Mouse (Mus musculus): Measurements from ENCODE around the gene BC049715.
"Not testable (repeated sequence)": the region's sequence is repeated elsewhere in the genome, so short reads cannot be mapped to it uniquely, and the experiment has no call there.

BC049715 gene

DNA sequence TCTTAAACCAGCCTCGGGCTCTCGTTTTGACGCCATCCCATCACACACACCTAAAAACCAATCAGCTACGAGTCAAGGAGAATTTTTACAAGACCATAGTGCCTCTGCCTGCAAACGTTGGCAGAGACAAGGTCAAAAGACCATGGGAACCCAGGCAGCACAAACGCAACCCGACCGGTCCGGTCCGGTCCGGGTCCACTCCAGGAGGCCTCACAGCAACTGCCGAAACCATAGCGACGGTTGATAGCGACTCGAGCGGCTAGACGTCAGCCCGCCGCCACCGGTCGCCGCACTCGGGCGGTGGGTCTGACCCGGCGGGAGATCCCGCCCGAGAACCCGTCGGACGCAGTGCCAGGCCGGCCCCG, at the start of gene BC049715:
Gene BC049715 (plus strand): TSS at position 111 of the 365 bp plus-strand sequence.
- ATAC-seq (ENCODE audit: insufficient number of reproducible peaks, low FRiP score, low TSS enrichment), result 0 out of 2 replicates have a peak, but pooled peaks have one; percentile 4

DNA sequence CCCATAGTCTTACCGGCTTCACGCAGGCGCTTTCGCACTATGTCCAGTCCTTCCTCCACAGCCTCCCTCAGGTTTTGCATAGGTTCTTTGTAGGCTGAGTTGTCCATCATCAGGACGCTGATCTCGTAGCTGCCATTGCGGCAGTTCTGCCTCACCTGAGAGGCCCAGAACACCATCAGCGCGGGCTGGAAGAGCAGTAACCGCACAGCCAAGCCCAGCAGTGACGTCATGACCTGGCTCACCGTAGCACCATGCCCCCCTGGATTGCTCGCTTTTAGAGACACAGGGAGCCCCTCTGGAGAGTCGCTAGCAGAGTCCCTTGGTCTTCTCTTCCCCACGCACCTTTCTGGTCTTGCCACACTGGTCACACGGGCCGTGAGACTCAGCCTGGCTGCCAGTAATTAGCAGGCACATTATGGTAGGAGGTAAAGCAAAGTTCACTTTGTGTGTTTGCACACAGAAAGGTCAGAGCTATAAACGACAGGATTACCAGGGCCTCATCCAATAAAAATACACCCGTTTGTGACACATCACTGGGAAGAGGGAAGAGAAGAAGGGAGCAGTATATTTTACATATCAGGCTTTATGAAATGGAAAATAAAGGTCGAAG, 45.9 kb upstream of the BC049715 start, which contains the start of gene Gucy2c:
Gene Gucy2c (minus strand): TSS at position 389 of the 610 bp plus-strand sequence.
- ATAC-seq (ENCODE audit: insufficient number of reproducible peaks, low FRiP score, low TSS enrichment), result no peak

GRCm38 (mm10) chr6:136782146-136782545, 45.3 kb upstream of the BC049715 start:
- ATAC-seq (ENCODE audit: insufficient number of reproducible peaks, low FRiP score, low TSS enrichment), result no peak

- no peak for ATAC-seq (ENCODE audit: insufficient number of reproducible peaks, low FRiP score, low TSS enrichment)
Observed at GRCm38 (mm10) chr6:136782761-136783160, 44.7 kb upstream of the BC049715 start.

DNA sequence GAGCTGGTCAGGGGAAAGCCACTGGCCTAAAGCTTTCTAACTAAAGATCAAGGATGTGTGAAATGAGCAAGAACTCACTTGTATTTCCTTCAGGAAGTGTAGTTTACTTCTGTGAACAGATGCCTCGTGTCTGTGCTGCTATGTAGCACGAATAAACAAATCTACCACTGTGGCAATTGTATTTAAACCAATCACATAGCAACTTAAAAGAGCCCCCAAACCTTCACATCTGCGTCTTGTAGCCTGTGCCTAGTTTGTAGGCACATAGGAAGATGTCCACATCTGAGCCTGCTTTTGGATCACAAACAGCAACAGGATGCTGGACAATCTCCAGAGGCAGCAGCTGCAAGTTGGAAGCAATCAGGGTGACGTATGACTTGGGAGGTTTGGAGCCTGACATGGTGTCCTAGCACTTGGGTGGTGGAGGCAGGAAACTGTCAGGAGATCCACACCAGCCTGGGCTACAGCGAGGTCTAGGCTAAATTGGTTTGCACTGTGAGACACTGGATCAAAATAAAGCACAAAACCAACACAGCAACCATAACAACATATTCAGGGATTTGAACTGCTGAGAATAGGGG, 37.9 kb upstream of the BC049715 start:
- no peak for ATAC-seq (ENCODE audit: insufficient number of reproducible peaks, low FRiP score, low TSS enrichment)

GRCm38 (mm10) chr6:136792884-136793758, 34.3 kb upstream of the BC049715 start:
- ATAC-seq (ENCODE audit: insufficient number of reproducible peaks, low FRiP score, low TSS enrichment), result no peak

GRCm38 (mm10) chr6:136793831-136794525, 33.4 kb upstream of the BC049715 start:
- no peak for ATAC-seq (ENCODE audit: insufficient number of reproducible peaks, low FRiP score, low TSS enrichment)

- no peak for ATAC-seq (ENCODE audit: insufficient number of reproducible peaks, low FRiP score, low TSS enrichment)
Observed at GRCm38 (mm10) chr6:136795110-136795509, 32.3 kb upstream of the BC049715 start.

DNA sequence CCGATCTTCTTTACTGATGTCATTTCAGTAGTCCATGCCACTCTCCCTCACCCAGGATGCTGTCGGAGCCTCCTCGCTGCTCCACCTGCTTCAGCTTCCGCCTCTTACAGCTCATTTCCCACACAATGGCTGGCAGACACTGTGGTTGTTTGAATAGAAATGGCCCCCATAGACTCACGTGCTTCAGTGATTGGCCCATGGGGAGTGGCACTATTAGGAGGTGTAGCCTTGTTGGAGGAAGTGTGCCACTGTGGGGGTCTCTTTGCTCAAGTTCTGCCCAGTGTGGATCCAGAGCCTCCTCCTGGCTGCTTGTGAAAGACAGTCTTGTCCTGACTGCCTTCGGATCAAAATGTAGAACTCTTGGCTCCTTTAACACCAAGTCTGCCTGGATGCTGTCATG, 31.6 kb upstream of the BC049715 start:
- no peak for ATAC-seq (ENCODE audit: insufficient number of reproducible peaks, low FRiP score, low TSS enrichment)

DNA sequence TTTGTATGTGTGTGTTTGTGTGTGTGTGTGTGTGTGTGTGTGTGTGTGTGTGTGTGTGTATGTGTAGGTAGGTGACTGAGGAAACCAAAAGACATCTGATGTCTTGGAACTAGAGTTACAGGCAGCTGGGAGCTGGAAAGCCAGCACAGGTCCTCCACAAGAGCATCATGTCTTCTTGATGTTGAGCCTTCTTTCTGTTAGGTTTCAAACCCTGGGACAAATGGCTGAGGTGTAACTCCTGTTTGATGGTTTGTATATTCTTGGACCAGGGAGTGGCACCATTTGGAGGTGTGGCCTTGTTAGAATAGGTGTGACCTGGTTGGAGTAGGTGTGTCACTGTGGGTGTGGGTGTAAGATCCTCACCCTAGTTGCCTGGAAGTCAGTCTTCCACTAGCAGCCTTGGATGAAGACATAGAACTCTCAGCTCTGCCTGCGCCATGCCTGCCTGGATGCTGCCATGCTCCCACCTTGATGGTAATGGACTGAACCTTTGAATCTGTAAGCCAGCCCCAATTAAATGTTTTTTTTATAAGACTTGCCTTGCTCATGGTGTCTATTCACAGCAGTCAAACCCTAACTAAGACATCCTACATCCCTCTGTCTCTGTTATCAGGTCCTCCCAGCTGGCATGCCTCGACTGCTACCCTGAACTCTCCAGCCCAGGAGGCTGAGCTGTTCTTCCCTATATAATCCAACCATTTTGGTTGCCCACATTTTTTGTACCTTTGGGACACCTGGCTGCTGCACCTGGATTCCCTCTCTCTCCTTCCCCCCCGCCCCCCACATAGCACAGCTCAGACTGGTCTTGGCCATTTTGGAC, 29.3 kb upstream of the BC049715 start:
- not testable (repeated sequence) for ATAC-seq (ENCODE audit: insufficient number of reproducible peaks, low FRiP score, low TSS enrichment)

- no peak for ATAC-seq (ENCODE audit: insufficient number of reproducible peaks, low FRiP score, low TSS enrichment)
Observed at GRCm38 (mm10) chr6:136800710-136801109, 26.7 kb upstream of the BC049715 start.

DNA sequence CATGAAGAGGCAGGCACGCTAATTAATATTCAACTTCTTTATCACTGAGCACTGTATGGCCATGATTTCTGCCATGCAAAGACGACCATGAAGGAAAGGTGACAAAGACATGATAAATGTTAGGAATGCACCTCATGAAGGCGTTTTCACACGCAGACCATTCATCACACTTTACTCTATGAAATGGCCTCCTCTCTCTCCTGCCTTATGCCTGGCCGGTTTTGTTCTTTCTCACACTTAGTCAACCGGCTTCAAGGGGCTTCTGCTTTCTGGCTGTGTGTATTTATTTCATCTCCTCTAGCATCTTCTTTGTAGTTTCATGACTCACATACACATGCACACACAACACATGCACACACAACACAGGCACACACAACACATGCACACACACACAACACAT, 26.2 kb upstream of the BC049715 start:
- ATAC-seq (ENCODE audit: insufficient number of reproducible peaks, low FRiP score, low TSS enrichment), result no peak

GRCm38 (mm10) chr6:136803093-136803738, 24.2 kb upstream of the BC049715 start:
- no peak for ATAC-seq (ENCODE audit: insufficient number of reproducible peaks, low FRiP score, low TSS enrichment)

DNA sequence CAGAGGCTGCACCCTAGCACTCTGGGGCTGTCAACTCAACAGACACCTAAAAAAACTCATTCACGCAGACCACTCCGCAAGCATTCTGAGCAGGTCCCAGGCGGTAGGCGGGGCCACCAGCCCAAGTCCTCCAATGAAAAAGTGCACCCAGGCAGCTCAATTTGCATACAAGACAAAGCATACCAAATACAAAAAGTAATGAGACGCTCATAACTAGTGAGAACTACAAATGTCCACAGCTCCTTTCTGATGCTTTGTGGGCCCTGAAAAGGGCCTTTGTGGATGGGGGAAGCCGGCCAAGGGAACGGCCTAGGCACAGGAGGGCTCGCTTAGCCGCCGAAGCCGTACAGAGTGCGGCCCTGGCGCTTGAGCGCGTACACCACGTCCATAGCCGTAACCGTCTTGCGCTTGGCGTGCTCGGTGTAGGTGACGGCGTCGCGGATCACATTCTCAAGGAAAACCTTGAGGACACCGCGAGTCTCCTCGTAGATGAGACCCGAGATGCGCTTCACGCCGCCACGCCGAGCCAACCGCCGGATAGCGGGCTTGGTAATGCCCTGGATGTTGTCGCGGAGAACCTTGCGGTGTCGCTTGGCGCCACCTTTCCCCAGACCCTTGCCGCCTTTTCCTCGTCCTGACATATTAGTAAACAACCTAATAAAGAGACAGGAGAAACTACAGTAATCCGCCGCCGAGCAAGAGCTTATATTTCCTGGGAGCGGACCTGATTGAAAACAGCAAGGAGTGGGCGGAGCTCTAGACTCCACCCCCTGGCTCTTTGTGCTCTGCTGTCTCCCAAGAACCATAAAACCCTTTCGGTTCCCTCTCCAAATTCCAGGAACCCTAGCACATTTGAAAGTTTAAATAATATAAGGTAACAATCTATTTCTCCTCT, 23.4 kb upstream of the BC049715 start, which contains the start of gene Hist4h4:
Gene Hist4h4 (minus strand): TSS at position 677 of the 895 bp plus-strand sequence.
- peak; percentile 70 for ATAC-seq (ENCODE audit: insufficient number of reproducible peaks, low FRiP score, low TSS enrichment)

DNA sequence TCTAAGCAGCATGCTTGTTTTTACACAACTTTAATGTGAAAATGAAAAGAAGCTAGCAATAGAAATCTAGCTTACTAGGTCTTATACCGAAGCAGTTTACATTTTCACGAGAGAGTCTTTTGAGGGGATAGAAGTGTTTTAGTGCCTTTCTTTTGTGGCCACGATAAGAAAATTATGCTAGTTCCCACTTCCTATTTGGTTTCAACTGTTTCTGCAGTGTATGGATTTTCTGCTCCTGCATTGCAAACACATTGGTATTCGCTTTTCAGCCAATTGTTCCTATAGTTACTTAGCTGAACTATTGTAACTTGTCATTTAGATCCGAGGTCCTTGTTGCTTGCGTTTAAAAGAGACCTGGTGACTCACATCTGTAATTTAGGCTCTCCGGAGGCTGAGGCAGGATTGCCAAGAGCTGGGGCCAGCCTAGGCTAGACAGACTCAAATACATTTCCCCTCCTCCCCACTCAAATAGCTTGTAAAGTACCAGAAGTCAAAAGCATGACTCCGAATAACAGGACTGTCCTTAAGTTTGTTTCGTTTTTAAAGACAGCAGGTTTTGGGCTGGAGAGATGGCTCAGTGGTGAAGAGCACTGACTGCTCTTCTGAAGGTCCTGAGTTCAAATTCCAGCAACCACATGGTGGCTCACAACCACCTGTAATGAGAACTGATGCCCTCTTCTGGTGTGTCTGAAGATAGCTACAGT, 22.6 kb upstream of the BC049715 start:
- no peak for ATAC-seq (ENCODE audit: insufficient number of reproducible peaks, low FRiP score, low TSS enrichment)

GRCm38 (mm10) chr6:136805409-136805775, 22.0 kb upstream of the BC049715 start:
- ATAC-seq (ENCODE audit: insufficient number of reproducible peaks, low FRiP score, low TSS enrichment), result no peak

DNA sequence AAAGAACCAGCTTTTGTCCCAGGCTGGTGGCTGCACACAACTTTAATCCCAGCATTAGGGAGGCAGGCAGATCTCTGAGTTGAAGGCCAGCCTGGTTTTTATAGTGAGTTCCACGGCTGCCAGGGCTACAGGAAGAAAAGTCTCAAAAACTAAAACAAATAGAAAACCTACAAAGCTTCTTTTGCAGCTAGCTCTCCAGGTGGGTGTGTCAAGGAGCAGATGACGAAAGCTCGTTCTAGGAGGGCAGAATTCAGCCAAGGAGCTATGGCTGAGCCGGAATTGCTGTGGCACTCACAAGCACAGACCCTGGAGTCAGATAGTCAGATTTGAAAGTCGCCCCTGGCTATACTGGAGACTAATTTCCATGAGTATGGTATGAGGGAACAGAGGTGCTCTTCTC, 20.6 kb upstream of the BC049715 start:
- no peak for ATAC-seq (ENCODE audit: insufficient number of reproducible peaks, low FRiP score, low TSS enrichment)

Measured in cerebellum, adult (tissue).